Mouse (Mus musculus): Measurements from ENCODE around the gene Vmn1r196. TPM values are rescaled to one million over a fixed set of nuclear protein-coding genes. Genes with fewer than 3 reads are reported as not detected.

Vmn1r196 gene
- polyA plus RNA-seq, 1 experiment from 2014 or later, result not detected

Other genes with a start within 250 kb of the Vmn1r196 start
- 21.0 and 23.6 TPM in 2 replicates for gene Hist1h4i, start 248.6 kb upstream of the Vmn1r196 start, polyA plus RNA-seq (2015; fragmentation: Nextera tagmentation; extraction: Ambion mirVana)
- gene Hist1h2ag, start 247.0 kb upstream of the Vmn1r196 start, polyA plus RNA-seq (2015; fragmentation: Nextera tagmentation; extraction: Ambion mirVana), result 23.9 and 40.6 TPM in 2 replicates
- gene Hist1h2bj, start 246.7 kb upstream of the Vmn1r196 start, polyA plus RNA-seq (2015; fragmentation: Nextera tagmentation; extraction: Ambion mirVana), result 9.6 and 9.9 TPM in 2 replicates
- gene Vmn1r188, start 205.5 kb upstream of the Vmn1r196 start, polyA plus RNA-seq (2015; fragmentation: Nextera tagmentation; extraction: Ambion mirVana), result not detected in 2 replicates
- not detected in 2 replicates for gene Vmn1r189, start 184.1 kb upstream of the Vmn1r196 start, polyA plus RNA-seq (2015; fragmentation: Nextera tagmentation; extraction: Ambion mirVana)
- gene Vmn1r191, start 106.0 kb upstream of the Vmn1r196 start, polyA plus RNA-seq (2015; fragmentation: Nextera tagmentation; extraction: Ambion mirVana), result not detected in 2 replicates
- gene Vmn1r192, start 98.8 kb upstream of the Vmn1r196 start, polyA plus RNA-seq (2015; fragmentation: Nextera tagmentation; extraction: Ambion mirVana), result not detected in 2 replicates
- gene Vmn1r193, start 66.8 kb upstream of the Vmn1r196 start, polyA plus RNA-seq (2015; fragmentation: Nextera tagmentation; extraction: Ambion mirVana), result not detected in 2 replicates
- gene Vmn1r194, start 45.7 kb upstream of the Vmn1r196 start, polyA plus RNA-seq (2015; fragmentation: Nextera tagmentation; extraction: Ambion mirVana), result not detected in 2 replicates
- not detected in 2 replicates for gene Vmn1r195, start 19.4 kb upstream of the Vmn1r196 start, polyA plus RNA-seq (2015; fragmentation: Nextera tagmentation; extraction: Ambion mirVana)
- not detected in 2 replicates for gene Vmn1r197, start 34.7 kb downstream of the Vmn1r196 start, polyA plus RNA-seq (2015; fragmentation: Nextera tagmentation; extraction: Ambion mirVana)
- gene Vmn1r198, start 60.4 kb downstream of the Vmn1r196 start, polyA plus RNA-seq (2015; fragmentation: Nextera tagmentation; extraction: Ambion mirVana), result not detected in 2 replicates
- gene Vmn1r199, start 89.9 kb downstream of the Vmn1r196 start, polyA plus RNA-seq (2015; fragmentation: Nextera tagmentation; extraction: Ambion mirVana), result not detected in 2 replicates
- not detected in 2 replicates for gene Vmn1r200, start 100.5 kb downstream of the Vmn1r196 start, polyA plus RNA-seq (2015; fragmentation: Nextera tagmentation; extraction: Ambion mirVana)
- not detected in 2 replicates for gene Vmn1r201, start 182.0 kb downstream of the Vmn1r196 start, polyA plus RNA-seq (2015; fragmentation: Nextera tagmentation; extraction: Ambion mirVana)
- gene Vmn1r202, start 215.5 kb downstream of the Vmn1r196 start, polyA plus RNA-seq (2015; fragmentation: Nextera tagmentation; extraction: Ambion mirVana), result not detected in 2 replicates
- not detected in 2 replicates for gene Vmn1r203, start 228.2 kb downstream of the Vmn1r196 start, polyA plus RNA-seq (2015; fragmentation: Nextera tagmentation; extraction: Ambion mirVana)

All from intestine, embryonic 15.5 days (tissue).